Mouse (Mus musculus): ENCODE data around the gene Mfsd4a. TPM values are rescaled to one million over a fixed set of nuclear protein-coding genes. Genes with fewer than 3 reads are reported as not detected.

Mfsd4a gene
- polyA plus RNA-seq, 1 experiment from 2014 or later, result 16.5 TPM

DNA sequence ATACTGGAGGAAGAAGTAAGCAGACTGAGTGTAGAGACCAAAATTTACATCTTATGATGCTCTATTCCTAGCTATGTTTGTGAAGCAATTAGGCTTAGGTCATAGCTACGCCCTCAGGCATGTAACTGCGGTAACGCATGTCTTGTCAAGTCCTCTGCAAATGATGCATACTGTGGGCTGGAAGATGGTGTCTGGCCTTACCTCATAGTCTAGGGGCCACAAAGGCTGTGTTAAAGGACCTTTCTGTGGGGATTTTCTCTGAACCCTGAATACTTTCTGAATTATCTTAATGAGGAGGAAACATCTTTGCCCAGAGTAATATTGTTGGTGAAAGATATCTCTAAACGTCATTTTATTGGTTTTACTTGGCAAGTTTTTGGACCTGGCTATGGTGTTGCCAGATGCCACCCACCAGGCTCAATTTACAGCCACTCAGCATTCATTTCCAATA lies 66.0 kb downstream of the Mfsd4a start:
- Histone ChIP-seq H3K9ac (replicated peaks; ENCODE audit: low read depth, low read length) (no peak overlapping the region), H3K36me3 (ENCODE audit: control insufficient read depth, insufficient read depth, low read length) (no peaks in the 10 kb centered on the region), H3K4me3 (ENCODE audit: low read depth, low read length) (no peak overlapping the region), H3K27me3 (ENCODE audit: control insufficient read depth, insufficient read depth, low read length) (no peaks in the 10 kb centered on the region), H3K27ac (ENCODE audit: low read length) (no peak overlapping the region), H3K9me3 (ENCODE audit: control insufficient read depth, low read depth, low read length) (no peaks in the 10 kb centered on the region), H3K4me1 (ENCODE audit: control insufficient read depth, insufficient read depth, low read length) (no peaks in the 10 kb centered on the region), H3K4me2 (replicated peaks; ENCODE audit: low read depth, low read length) (no peak overlapping the region)
- 81% methylated on average over 4 of the region's 4 CpGs for WGBS
- no peak for ATAC-seq (ENCODE audit: insufficient number of reproducible peaks, insufficient read depth, low FRiP score, low read depth)

DNA sequence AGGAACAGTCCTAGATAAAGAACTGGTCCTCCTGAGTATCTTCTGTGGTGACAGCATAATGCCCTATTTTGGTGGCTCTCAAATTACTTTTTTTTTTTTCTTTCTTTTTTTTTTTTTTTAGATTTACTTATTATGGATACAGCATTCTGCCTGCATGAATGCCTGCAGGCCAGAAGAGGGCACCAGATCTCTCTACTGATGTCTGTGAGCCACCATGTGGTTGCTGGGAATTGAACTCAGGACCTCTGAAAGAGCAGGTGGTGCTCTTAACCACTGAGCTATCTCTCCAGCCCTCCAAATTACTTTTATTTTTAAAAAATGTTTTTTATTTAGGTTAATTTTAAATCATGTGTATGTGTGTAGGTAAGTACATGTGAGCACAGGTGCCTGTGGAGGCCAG lies 67.4 kb downstream of the Mfsd4a start:
- Histone ChIP-seq H3K4me3 (ENCODE audit: low read depth, low read length) (no peak overlapping the region), H3K27ac (ENCODE audit: low read length) (no peak overlapping the region), H3K36me3 (ENCODE audit: control insufficient read depth, insufficient read depth, low read length) (no peaks in the 10 kb centered on the region), H3K4me2 (replicated peaks; ENCODE audit: low read depth, low read length) (no peak overlapping the region), H3K9me3 (ENCODE audit: control insufficient read depth, low read depth, low read length) (no peaks in the 10 kb centered on the region), H3K4me1 (ENCODE audit: control insufficient read depth, insufficient read depth, low read length) (no peaks in the 10 kb centered on the region), H3K9ac (replicated peaks; ENCODE audit: low read depth, low read length) (no peak overlapping the region), H3K27me3 (ENCODE audit: control insufficient read depth, insufficient read depth, low read length) (no peaks in the 10 kb centered on the region)
- ATAC-seq (ENCODE audit: insufficient number of reproducible peaks, insufficient read depth, low FRiP score, low read depth), result no peak

GRCm38 (mm10) chr1:131995062-131995461 lies 72.8 kb downstream of the Mfsd4a start:
- Histone ChIP-seq H3K27ac (ENCODE audit: low read length) (no peak overlapping the region), H3K4me3 (ENCODE audit: low read depth, low read length) (no peak overlapping the region), H3K36me3 (ENCODE audit: control insufficient read depth, insufficient read depth, low read length) (no peaks in the 10 kb centered on the region), H3K9ac (replicated peaks; ENCODE audit: low read depth, low read length) (no peak overlapping the region), H3K27me3 (ENCODE audit: control insufficient read depth, insufficient read depth, low read length) (no peaks in the 10 kb centered on the region), H3K4me2 (replicated peaks; ENCODE audit: low read depth, low read length) (no peak overlapping the region), H3K9me3 (ENCODE audit: control insufficient read depth, low read depth, low read length) (no peaks in the 10 kb centered on the region), H3K4me1 (ENCODE audit: control insufficient read depth, insufficient read depth, low read length) (no peaks in the 10 kb centered on the region)
- no peak for ATAC-seq (ENCODE audit: insufficient number of reproducible peaks, insufficient read depth, low FRiP score, low read depth)
- 40% methylated on average over 4 of the region's 4 CpGs for WGBS

- Histone ChIP-seq H3K9ac (replicated peaks; ENCODE audit: low read depth, low read length) (no peak overlapping the region), H3K27me3 (ENCODE audit: control insufficient read depth, insufficient read depth, low read length) (no peaks in the 10 kb centered on the region), H3K4me1 (ENCODE audit: control insufficient read depth, insufficient read depth, low read length) (no peaks in the 10 kb centered on the region), H3K9me3 (ENCODE audit: control insufficient read depth, low read depth, low read length) (no peaks in the 10 kb centered on the region), H3K4me3 (ENCODE audit: low read depth, low read length) (no peak overlapping the region), H3K27ac (ENCODE audit: low read length) (no peak overlapping the region), H3K4me2 (replicated peaks; ENCODE audit: low read depth, low read length) (no peak overlapping the region), H3K36me3 (ENCODE audit: control insufficient read depth, insufficient read depth, low read length) (no peaks in the 10 kb centered on the region)
- 80% methylated on average over 12 of the region's 12 CpGs for WGBS
- no peak for ATAC-seq (ENCODE audit: insufficient number of reproducible peaks, insufficient read depth, low FRiP score, low read depth)
These were observed 74.5 kb downstream of the Mfsd4a start for GRCm38 (mm10) chr1:131993169-131994040.

- no peak overlapping the region for H3K4me2 ChIP-seq (replicated peaks; ENCODE audit: low read depth, low read length)
- WGBS, result 77% methylated on average over 7 of the region's 7 CpGs
- H3K36me3 ChIP-seq (ENCODE audit: control insufficient read depth, insufficient read depth, low read length), result no peaks in the 10 kb centered on the region
- ATAC-seq (ENCODE audit: insufficient number of reproducible peaks, insufficient read depth, low FRiP score, low read depth), result no peak
- H3K9me3 ChIP-seq (ENCODE audit: control insufficient read depth, low read depth, low read length), result no peaks in the 10 kb centered on the region
- no peak overlapping the region for H3K4me3 ChIP-seq (ENCODE audit: low read depth, low read length)
- H3K9ac ChIP-seq (replicated peaks; ENCODE audit: low read depth, low read length), result no peak overlapping the region
- H3K4me1 ChIP-seq (ENCODE audit: control insufficient read depth, insufficient read depth, low read length), result no peaks in the 10 kb centered on the region
- H3K27me3 ChIP-seq (ENCODE audit: control insufficient read depth, insufficient read depth, low read length), result no peaks in the 10 kb centered on the region
- no peak overlapping the region for H3K27ac ChIP-seq (ENCODE audit: low read length)
These were observed 75.3 kb downstream of the Mfsd4a start for GRCm38 (mm10) chr1:131992561-131993001.

DNA sequence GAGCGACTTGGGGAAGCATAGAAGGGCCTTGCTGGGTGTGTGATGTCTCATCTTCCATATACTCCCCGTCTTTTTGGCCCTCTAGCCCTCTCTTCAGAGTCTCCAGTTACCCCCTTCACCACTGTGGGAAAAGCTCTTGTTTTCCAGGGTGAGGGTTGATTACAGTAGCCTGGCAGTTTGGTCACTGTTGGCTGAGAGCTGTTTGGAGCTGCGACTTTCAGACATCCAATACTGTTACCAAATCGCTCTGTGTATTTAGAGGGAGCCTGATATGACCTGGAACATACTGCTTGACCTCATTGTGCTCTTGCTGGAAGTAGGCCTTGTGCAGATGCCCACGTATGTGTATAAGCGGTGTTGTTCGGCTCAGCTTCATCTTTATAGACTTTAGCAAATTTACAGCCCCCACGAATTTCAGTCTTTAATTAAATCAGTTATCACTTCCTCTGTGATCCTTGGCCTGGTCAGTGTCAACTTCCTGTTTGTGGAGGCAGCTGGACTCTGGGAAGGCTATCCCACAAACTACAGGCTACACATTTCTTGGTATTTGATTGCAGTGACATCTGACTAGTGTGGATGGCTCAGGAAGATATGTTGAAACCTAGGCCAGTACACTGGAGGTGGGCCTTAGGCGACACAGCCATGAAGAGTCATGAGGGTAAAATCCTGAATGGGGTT lies 77.6 kb downstream of the Mfsd4a start:
- no peak overlapping the region for H3K27ac ChIP-seq (ENCODE audit: low read length)
- H3K4me3 ChIP-seq (ENCODE audit: low read depth, low read length), result no peak overlapping the region
- no peak overlapping the region for H3K4me2 ChIP-seq (replicated peaks; ENCODE audit: low read depth, low read length)
- no peak for ATAC-seq (ENCODE audit: insufficient number of reproducible peaks, insufficient read depth, low FRiP score, low read depth)
- no peak overlapping the region for H3K9ac ChIP-seq (replicated peaks; ENCODE audit: low read depth, low read length)
- H3K9me3 ChIP-seq (ENCODE audit: control insufficient read depth, low read depth, low read length), result no peaks in the 10 kb centered on the region
- H3K36me3 ChIP-seq (ENCODE audit: control insufficient read depth, insufficient read depth, low read length), result no peaks in the 10 kb centered on the region
- WGBS, result 80% methylated on average over 9 of the region's 9 CpGs
- no peaks in the 10 kb centered on the region for H3K27me3 ChIP-seq (ENCODE audit: control insufficient read depth, insufficient read depth, low read length)
- H3K4me1 ChIP-seq (ENCODE audit: control insufficient read depth, insufficient read depth, low read length), result no peaks in the 10 kb centered on the region

DNA sequence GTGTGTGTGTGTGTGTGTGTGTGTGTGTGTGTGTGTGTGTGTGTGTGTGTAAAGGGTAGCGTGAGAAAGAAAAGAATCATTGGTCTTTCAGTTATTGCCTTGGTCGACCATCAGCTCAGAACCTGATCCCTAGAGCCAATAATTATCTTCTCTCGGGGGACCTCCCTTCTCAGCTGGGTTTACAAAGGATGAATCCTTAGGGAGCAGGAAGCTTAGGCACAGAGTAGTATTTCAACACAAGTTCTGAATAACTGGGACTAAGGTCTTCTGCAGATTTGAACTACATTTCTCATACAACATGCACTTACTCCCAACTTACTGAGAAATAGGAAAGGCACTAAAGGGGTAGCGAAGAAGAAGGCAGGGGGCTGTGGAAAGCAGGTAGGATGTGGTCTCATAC lies 78.4 kb downstream of the Mfsd4a start:
- Histone ChIP-seq H3K9me3 (ENCODE audit: control insufficient read depth, low read depth, low read length) (no peaks in the 10 kb centered on the region), H3K27me3 (ENCODE audit: control insufficient read depth, insufficient read depth, low read length) (no peaks in the 10 kb centered on the region), H3K4me2 (replicated peaks; ENCODE audit: low read depth, low read length) (no peak overlapping the region), H3K27ac (ENCODE audit: low read length) (no peak overlapping the region), H3K4me3 (ENCODE audit: low read depth, low read length) (no peak overlapping the region), H3K9ac (replicated peaks; ENCODE audit: low read depth, low read length) (no peak overlapping the region), H3K4me1 (ENCODE audit: control insufficient read depth, insufficient read depth, low read length) (no peaks in the 10 kb centered on the region), H3K36me3 (ENCODE audit: control insufficient read depth, insufficient read depth, low read length) (no peaks in the 10 kb centered on the region)
- WGBS, result 75% methylated on average over 4 of the region's 4 CpGs
- ATAC-seq (ENCODE audit: insufficient number of reproducible peaks, insufficient read depth, low FRiP score, low read depth), result no peak

- H3K4me1 ChIP-seq (ENCODE audit: control insufficient read depth, insufficient read depth, low read length), result no peaks in the 10 kb centered on the region
- H3K4me3 ChIP-seq (ENCODE audit: low read depth, low read length), result no peak overlapping the region
- ATAC-seq (ENCODE audit: insufficient number of reproducible peaks, insufficient read depth, low FRiP score, low read depth), result no peak
- H3K27me3 ChIP-seq (ENCODE audit: control insufficient read depth, insufficient read depth, low read length), result no peaks in the 10 kb centered on the region
- H3K9ac ChIP-seq (replicated peaks; ENCODE audit: low read depth, low read length), result no peak overlapping the region
- H3K9me3 ChIP-seq (ENCODE audit: control insufficient read depth, low read depth, low read length), result no peaks in the 10 kb centered on the region
- H3K36me3 ChIP-seq (ENCODE audit: control insufficient read depth, insufficient read depth, low read length), result no peaks in the 10 kb centered on the region
- 71% methylated on average over 15 of the region's 15 CpGs for WGBS
- no peak overlapping the region for H3K4me2 ChIP-seq (replicated peaks; ENCODE audit: low read depth, low read length)
- H3K27ac ChIP-seq (ENCODE audit: low read length), result no peak overlapping the region
These were observed 80.4 kb downstream of the Mfsd4a start for GRCm38 (mm10) chr1:131987432-131987831.

All from stomach, embryonic 14.5 days (tissue).